Mouse (Mus musculus) ovary, adult 18-20 months (tissue): ENCODE measurements around the gene Dab2ip.

Experiments
- DNase-seq: peaks from one replicate; pipeline ENCODE4 v3.0.0; 2022; ENCODE audit warnings: low spot score, mixed read lengths

Dab2ip gene

GRCm38 (mm10) chr2:35716175-35716574 lies 158.1 kb downstream of the Dab2ip start:
- DNase-seq, result no peak

GRCm38 (mm10) chr2:35718003-35718500 lies 160.0 kb downstream of the Dab2ip start:
- no peak for DNase-seq

- no peak for DNase-seq
Observed at GRCm38 (mm10) chr2:35718662-35719061, 160.6 kb downstream of the Dab2ip start.

- no peak for DNase-seq
Observed at GRCm38 (mm10) chr2:35719230-35720005, 161.4 kb downstream of the Dab2ip start.

- DNase-seq, result peak; percentile 75
Observed at GRCm38 (mm10) chr2:35720104-35720503, 162.0 kb downstream of the Dab2ip start.

GRCm38 (mm10) chr2:35720550-35720949 lies 162.5 kb downstream of the Dab2ip start:
- no peak for DNase-seq

- DNase-seq, result no peak
Observed at GRCm38 (mm10) chr2:35720956-35721355, 162.9 kb downstream of the Dab2ip start.

- DNase-seq, result no peak
Observed at GRCm38 (mm10) chr2:35722821-35723220, 164.8 kb downstream of the Dab2ip start.

- no peak for DNase-seq
Observed at GRCm38 (mm10) chr2:35723267-35723666, 165.2 kb downstream of the Dab2ip start.

GRCm38 (mm10) chr2:35723691-35724090 lies 165.6 kb downstream of the Dab2ip start:
- no peak for DNase-seq

- no peak for DNase-seq
Observed at GRCm38 (mm10) chr2:35728633-35729032, 170.6 kb downstream of the Dab2ip start.

- no peak for DNase-seq
Observed at GRCm38 (mm10) chr2:35729077-35730065, 171.3 kb downstream of the Dab2ip start.

- no peak for DNase-seq
Observed at GRCm38 (mm10) chr2:35731671-35732449, 173.8 kb downstream of the Dab2ip start.

- no peak for DNase-seq
Observed at GRCm38 (mm10) chr2:35735001-35735400, 176.9 kb downstream of the Dab2ip start.

- DNase-seq, result no peak
Observed at GRCm38 (mm10) chr2:35736061-35736460, 178.0 kb downstream of the Dab2ip start.

- DNase-seq, result no peak
Observed at GRCm38 (mm10) chr2:35737467-35738027, 179.5 kb downstream of the Dab2ip start.

- DNase-seq, result no peak
Observed at GRCm38 (mm10) chr2:35739669-35740254, 181.7 kb downstream of the Dab2ip start.

GRCm38 (mm10) chr2:35745876-35746275 lies 187.8 kb downstream of the Dab2ip start:
- DNase-seq, result no peak

GRCm38 (mm10) chr2:35746638-35747037 lies 188.6 kb downstream of the Dab2ip start:
- no peak for DNase-seq

GRCm38 (mm10) chr2:35747371-35748035 lies 189.4 kb downstream of the Dab2ip start:
- no peak for DNase-seq
